Mouse (Mus musculus) macrophage (primary cell): ENCODE results near the gene Derl2. TPM values are rescaled to one million over a fixed set of nuclear protein-coding genes. Genes with fewer than 3 reads are reported as not detected.

Source experiments
- H3K27ac ChIP-seq: fragments of 350-480 bp; formaldehyde crosslinking; 2 replicates; pipeline ENCODE4 v1.9.0; 2021
- H3K36me3 ChIP-seq: fragments of 350-480 bp; formaldehyde crosslinking; 2 replicates; pipeline ENCODE4 v1.9.0; 2021; ENCODE audit errors: inconsistent target
- H3K4me3 ChIP-seq: fragments of 350-480 bp; formaldehyde crosslinking; 2 replicates; pipeline ENCODE4 v1.9.0; 2021; ENCODE audit errors: inconsistent target
- H3K79me2 ChIP-seq: fragments of 350-480 bp; formaldehyde crosslinking; 2 replicates; pipeline ENCODE4 v1.9.0; 2021; ENCODE audit errors: inconsistent target
- WGBS: methylation state at CpG from one replicate; pipeline ENCODE4 v1.1.7; 2026; ENCODE audit warnings: inconsistent platforms; ENCODE audit not compliant: missing documents; 5-methylcytosine and 5-hydroxymethylcytosine counted together
- polyA plus RNA-seq: library from polyadenylated mRNA; stranded (reverse); fragments of 250-400 nt; gene quantifications from 3 replicates; pipeline ENCODE4 v1.2.4, GENCODE M21; 2018; ENCODE audit warnings: inconsistent platforms
- total RNA-seq, 78 experiments: library from RNA; depleted of rRNA; stranded (reverse); fragments of 250-400 nt; gene quantifications; 1 replicate in 9 of 78; 2 replicates in 24 of 78; 3 replicates in 43 of 78; 4 replicates in 2 of 78; pipeline ENCODE4 v1.2.4; 2018; ENCODE audit warnings: inconsistent platforms in 56 of 78

Gene Derl2
- 10 to 100 TPM; 27.0 to 75.3 (median 50.5) TPM for total RNA-seq (2018; cell fraction: chromatin; rRNA removed)
- 10 to 100 TPM; 50.9 to 81.6 (median 65.1) TPM for total RNA-seq (2018; cell fraction: cytosol; rRNA removed)
- 10 to 100 TPM; 38.8 to 96.2 (median 61.9) TPM for total RNA-seq (2018; cell fraction: nucleus; rRNA removed)
- polyA plus RNA-seq = 66.1 to 80.1 TPM (median 76.8 TPM) in 3 replicates

- peak within 1 kb of the TSS; percentile 79 for H3K27ac ChIP-seq
- WGBS = under 1% methylated on average over 70 of the region's 71 CpGs
- peak within 1 kb of the TSS; percentile 99 for H3K4me3 ChIP-seq
- peaks cover 93% of the 10 kb centered on the region for H3K79me2 ChIP-seq
- H3K36me3 ChIP-seq = peaks cover 12% of the 10 kb centered on the region; the same call in 1 of the 2 replicates
Measured at GRCm38 (mm10) chr11:71019201-71020068, at the start of gene Derl2, which contains the start of gene Mis12. Gene Derl2 (minus strand): TSS chr11:71019841. Gene Mis12 (plus strand): TSS chr11:71019611.

- H3K27ac ChIP-seq = no peak overlapping the region
- no peaks in the 10 kb centered on the region for H3K36me3 ChIP-seq
- no peak overlapping the region for H3K4me3 ChIP-seq
- 0% methylated on average over 1 of the region's 1 CpGs for WGBS
- no peaks in the 10 kb centered on the region for H3K79me2 ChIP-seq
Measured at GRCm38 (mm10) chr11:71052554-71052953, 32.9 kb upstream of the Derl2 start.

- no peak overlapping the region for H3K27ac ChIP-seq
- no peaks in the 10 kb centered on the region for H3K79me2 ChIP-seq
- WGBS = 100% methylated on average over 3 of the region's 5 CpGs
- no peak overlapping the region for H3K4me3 ChIP-seq
- no peaks in the 10 kb centered on the region for H3K36me3 ChIP-seq
Measured at GRCm38 (mm10) chr11:71039526-71040298, 20.1 kb upstream of the Derl2 start.

GRCm38 (mm10) chr11:71033163-71033761 lies 13.6 kb upstream of the Derl2 start, which contains the start of gene 6330403K07Rik:
Gene 6330403K07Rik (minus strand): TSS chr11:71033513.
- Histone ChIP-seq H3K4me3 (no peak within 1 kb of the TSS), H3K79me2 (no peaks in the 10 kb centered on the region), H3K27ac (no peak within 1 kb of the TSS), H3K36me3 (no peaks in the 10 kb centered on the region)
- 10% methylated on average over 25 of the region's 31 CpGs for WGBS

GRCm38 (mm10) chr11:71032491-71033162 lies 13.0 kb upstream of the Derl2 start:
- Histone ChIP-seq H3K36me3 (no peaks in the 10 kb centered on the region), H3K27ac (no peak overlapping the region), H3K4me3 (no peak overlapping the region), H3K79me2 (no peaks in the 10 kb centered on the region)
- WGBS = 51% methylated on average over 19 of the region's 26 CpGs

GRCm38 (mm10) chr11:71032070-71032469 lies 12.4 kb upstream of the Derl2 start:
- Histone ChIP-seq H3K36me3 (peaks cover 3% of the 10 kb centered on the region; the same call in 1 of the 2 replicates), H3K4me3 (no peak overlapping the region), H3K27ac (no peak overlapping the region), H3K79me2 (no peaks in the 10 kb centered on the region)
- WGBS = 90% methylated on average over 7 of the region's 7 CpGs

- WGBS = 78% methylated on average over 3 of the region's 3 CpGs
- Histone ChIP-seq H3K4me3 (no peak overlapping the region), H3K36me3 (peaks cover 28% of the 10 kb centered on the region), H3K27ac (no peak overlapping the region), H3K79me2 (peaks cover 8% of the 10 kb centered on the region; the same call in 1 of the 2 replicates)
Measured at GRCm38 (mm10) chr11:71029403-71030118, 9.9 kb upstream of the Derl2 start.

GRCm38 (mm10) chr11:71028280-71028679 lies 8.6 kb upstream of the Derl2 start:
- Histone ChIP-seq H3K36me3 (peaks cover 34% of the 10 kb centered on the region), H3K27ac (no peak overlapping the region), H3K4me3 (no peak overlapping the region), H3K79me2 (peaks cover 20% of the 10 kb centered on the region)
- 79% methylated on average over 3 of the region's 3 CpGs for WGBS

GRCm38 (mm10) chr11:71018416-71019200 lies 1.0 kb downstream of the Derl2 start:
- H3K79me2 ChIP-seq = peaks cover 93% of the 10 kb centered on the region
- H3K36me3 ChIP-seq = peaks cover 16% of the 10 kb centered on the region; the same call in 1 of the 2 replicates
- H3K4me3 ChIP-seq = peak overlapping the region; percentile 99
- WGBS = 4% methylated on average over 28 of the region's 28 CpGs
- H3K27ac ChIP-seq = peak overlapping the region; percentile 79

- Histone ChIP-seq H3K4me3 (no peak overlapping the region), H3K79me2 (peaks cover 81% of the 10 kb centered on the region), H3K36me3 (peaks cover 29% of the 10 kb centered on the region; the same call in 1 of the 2 replicates), H3K27ac (no peak overlapping the region)
- WGBS = 100% methylated on average over 1 of the region's 1 CpGs
Measured at GRCm38 (mm10) chr11:71017051-71017450, 2.6 kb downstream of the Derl2 start.

- Histone ChIP-seq H3K36me3 (peaks cover 58% of the 10 kb centered on the region), H3K27ac (no peak overlapping the region), H3K79me2 (peaks cover 45% of the 10 kb centered on the region), H3K4me3 (no peak overlapping the region)
- 98% methylated on average over 7 of the region's 7 CpGs for WGBS
Measured at GRCm38 (mm10) chr11:71012743-71013142, 6.9 kb downstream of the Derl2 start.

GRCm38 (mm10) chr11:71008321-71008720 lies 11.3 kb downstream of the Derl2 start:
- H3K36me3 ChIP-seq = peaks cover 39% of the 10 kb centered on the region
- 43% methylated on average over 3 of the region's 3 CpGs for WGBS
- peak overlapping the region; percentile 13; the same call in 1 of the 2 replicates for H3K27ac ChIP-seq
- H3K4me3 ChIP-seq = no peak overlapping the region
- peaks cover 5% of the 10 kb centered on the region for H3K79me2 ChIP-seq
